22 mouse cellular contexts compared by ENCODE assay signal in genomic region chr11:61657432-61657831, GRCm38 (mm10). TPM values are rescaled to one million over a fixed set of nuclear protein-coding genes. Genes with fewer than 3 reads are reported as not detected.
"Had no signal": no experiment of that assay in that cellular context is flagged by ENCODE, and none has a peak within 500 bp of the region (broad histone marks: within the 10 kb centered on the region; RNA-seq: fewer than 3 reads in every experiment).

No protein-coding gene starts in this region.

- H3K4me1 ChIP-seq: neural tube, embryonic 12.5 days; neural tube, embryonic 15.5 days had no signal

- H3K27ac ChIP-seq: kidney, postnatal 0 days; left cerebral cortex, adult 2 months; liver, embryonic 13.5 days; neural tube, embryonic 12.5 days; neural tube, embryonic 15.5 days had no signal

- DNase-seq: kidney, adult 2 months; kidney, postnatal 25 days; layer of hippocampus, adult 9-11 months; layer of hippocampus, postnatal 36 days; liver, embryonic 13.5 days; lung, adult 2 months; lung, postnatal 14 days; lung, postnatal 4 days; midbrain, embryonic 14.5 days; right cerebral cortex, adult 18-20 months; right cerebral cortex, postnatal 14 days; right cerebral cortex, postnatal 4 days; thymus, adult 2 months; thymus, postnatal 14 days; thymus, postnatal 4 days had no signal

- H3K27me3 ChIP-seq: liver, embryonic 13.5 days; neural tube, embryonic 12.5 days; neural tube, embryonic 15.5 days had no signal

- H3K4me3 ChIP-seq: layer of hippocampus, adult 2 months; left cerebral cortex, adult 2 months; liver, embryonic 13.5 days; neural tube, embryonic 12.5 days; neural tube, embryonic 15.5 days had no signal

- H3K36me3 ChIP-seq: liver, embryonic 13.5 days; neural tube, embryonic 12.5 days; neural tube, embryonic 15.5 days had no signal

RNA-seq across cellular contexts. Expression of gene Fam83g, which starts 26.5 kb away (rescaled TPM):
- total RNA-seq: layer of hippocampus, adult 2 months; layer of hippocampus, postnatal 36 days; megakaryocyte progenitor cell, adult 5-6 weeks; megakaryocyte-erythroid progenitor cell, adult 5-6 weeks had no signal
